Mouse (Mus musculus): ENCODE results near the gene Zfp3.
A peak's percentile ranks its signal among the peaks of the same experiment; 100 is the strongest.
"Not testable (repeated sequence)": the region's sequence is repeated elsewhere in the genome, so short reads cannot be mapped to it uniquely, and the experiment has no call there.

The Zfp3 gene

GRCm38 (mm10) chr11:70760446-70760845, 3.6 kb upstream of the Zfp3 start:
- DNase-seq = not testable (repeated sequence)

GRCm38 (mm10) chr11:70762641-70763040, 1.4 kb upstream of the Zfp3 start:
- no peak for DNase-seq

DNA sequence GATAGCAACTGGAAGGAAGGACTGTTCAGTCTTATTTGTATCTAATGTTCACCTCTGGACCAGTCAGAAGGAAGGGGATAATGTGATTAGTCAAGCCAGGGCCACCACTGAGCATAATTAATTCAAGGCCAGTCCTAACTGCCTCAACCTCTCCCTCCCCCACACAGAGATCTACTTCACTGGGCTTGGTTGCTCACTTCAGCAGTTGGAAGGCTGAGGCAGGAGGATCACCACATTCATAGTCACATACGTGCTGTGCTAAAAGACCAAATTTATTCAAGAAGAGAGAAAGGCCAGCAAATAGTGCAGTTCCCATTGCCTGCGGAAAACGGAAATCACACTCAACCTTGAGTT, 450 bp upstream of the Zfp3 start:
- DNase-seq = no peak

GRCm38 (mm10) chr11:70765776-70766445, 1.9 kb downstream of the Zfp3 start:
- no peak for DNase-seq

DNA sequence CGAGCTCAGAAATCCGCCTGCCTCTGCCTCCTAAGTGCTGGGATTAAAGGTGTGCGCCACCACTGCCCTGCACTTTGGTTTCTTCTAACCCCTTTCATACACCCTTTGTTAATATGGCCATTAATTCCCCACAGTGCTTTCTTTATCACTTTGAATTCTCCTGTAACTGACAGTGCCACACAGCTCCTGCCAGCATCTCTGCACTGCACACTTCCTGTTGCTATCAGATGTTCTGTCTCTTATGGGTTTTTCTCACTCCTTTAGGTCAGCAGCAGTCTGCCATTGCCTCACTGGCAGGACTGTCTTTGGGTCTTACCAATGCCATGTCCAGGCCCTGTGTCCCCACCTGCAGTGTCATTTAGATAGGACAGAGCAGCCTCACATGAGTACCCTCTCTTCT, 6.8 kb downstream of the Zfp3 start:
- no peak for DNase-seq

DNA sequence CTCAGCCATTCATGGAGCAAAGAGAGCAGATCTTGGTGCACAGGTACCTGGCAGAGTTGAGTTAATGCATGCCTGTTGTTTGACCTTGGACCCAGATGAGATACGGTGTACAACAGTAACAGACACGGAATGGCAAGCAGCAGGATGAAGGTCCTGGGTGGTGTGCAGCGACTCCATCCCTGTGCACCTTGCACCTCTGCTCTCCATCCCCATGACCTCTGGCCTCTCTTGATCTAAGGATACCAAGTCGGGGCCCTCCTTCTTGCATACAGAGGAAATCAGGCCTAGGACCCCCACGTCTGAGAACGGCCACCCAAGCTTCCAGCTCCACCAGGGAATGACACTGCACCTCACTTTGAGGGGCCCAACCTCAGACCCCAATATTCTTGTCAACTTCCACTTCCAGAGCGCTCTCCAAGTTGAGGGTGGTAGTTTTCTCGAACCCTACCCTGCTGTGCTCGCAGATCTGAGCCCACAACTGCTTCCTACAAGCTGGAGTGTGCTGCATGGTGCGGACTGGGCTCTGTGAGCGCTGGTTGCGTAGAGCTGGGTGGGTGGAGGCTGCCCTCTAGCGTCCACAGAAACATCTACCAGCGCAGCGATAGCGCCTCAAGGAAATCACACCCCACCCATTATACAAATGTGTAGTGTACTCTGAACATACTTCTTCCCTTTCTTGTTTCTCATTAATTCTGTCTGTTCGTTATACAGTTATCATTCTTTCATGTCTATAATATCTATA, 13.0 kb downstream of the Zfp3 start:
- peak; percentile 78 for DNase-seq

- DNase-seq = no peak
Measured at GRCm38 (mm10) chr11:70777634-70778033, 13.6 kb downstream of the Zfp3 start.

DNA sequence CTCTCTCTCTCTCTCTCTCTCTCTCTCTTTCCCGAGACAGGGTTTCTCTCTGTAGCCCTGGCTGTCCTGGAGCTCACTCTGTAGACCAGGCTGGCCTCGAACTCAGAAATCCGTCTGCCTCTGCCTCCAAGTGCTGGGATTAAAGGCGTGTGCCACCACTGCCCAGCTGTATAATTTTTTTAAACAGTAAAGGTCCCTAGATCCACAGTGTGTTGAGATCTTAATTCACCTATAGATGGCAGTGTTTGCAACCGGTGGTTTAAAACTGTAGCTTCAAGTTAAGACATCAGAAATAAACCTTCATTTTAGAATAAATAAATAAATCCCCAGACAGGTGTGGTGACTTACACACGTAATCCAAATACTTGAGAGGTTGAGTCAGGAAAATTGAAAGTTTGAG, 14.0 kb downstream of the Zfp3 start:
- DNase-seq = not testable (repeated sequence)

- DNase-seq = no peak
Measured at GRCm38 (mm10) chr11:70785908-70786307, 21.9 kb downstream of the Zfp3 start.

DNA sequence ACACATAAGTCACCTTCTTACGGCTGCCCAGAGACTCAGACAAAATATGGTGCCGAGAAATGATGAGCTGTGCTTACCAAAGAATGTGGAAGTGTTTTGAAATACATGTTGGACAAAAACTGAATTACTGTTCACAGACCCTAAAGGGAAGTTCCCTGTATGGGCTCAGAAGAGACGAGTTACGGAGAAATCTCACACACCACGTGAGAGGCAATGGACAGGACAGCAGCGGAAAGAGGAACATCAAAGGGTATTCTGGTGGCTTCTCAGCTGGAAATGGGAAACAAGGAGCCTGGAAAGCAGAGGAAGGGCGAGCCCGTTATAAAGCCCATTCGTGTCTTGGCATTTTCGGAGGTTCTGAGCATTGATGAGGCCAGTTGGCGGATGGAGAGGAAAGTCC, 23.0 kb downstream of the Zfp3 start:
- no peak for DNase-seq

DNA sequence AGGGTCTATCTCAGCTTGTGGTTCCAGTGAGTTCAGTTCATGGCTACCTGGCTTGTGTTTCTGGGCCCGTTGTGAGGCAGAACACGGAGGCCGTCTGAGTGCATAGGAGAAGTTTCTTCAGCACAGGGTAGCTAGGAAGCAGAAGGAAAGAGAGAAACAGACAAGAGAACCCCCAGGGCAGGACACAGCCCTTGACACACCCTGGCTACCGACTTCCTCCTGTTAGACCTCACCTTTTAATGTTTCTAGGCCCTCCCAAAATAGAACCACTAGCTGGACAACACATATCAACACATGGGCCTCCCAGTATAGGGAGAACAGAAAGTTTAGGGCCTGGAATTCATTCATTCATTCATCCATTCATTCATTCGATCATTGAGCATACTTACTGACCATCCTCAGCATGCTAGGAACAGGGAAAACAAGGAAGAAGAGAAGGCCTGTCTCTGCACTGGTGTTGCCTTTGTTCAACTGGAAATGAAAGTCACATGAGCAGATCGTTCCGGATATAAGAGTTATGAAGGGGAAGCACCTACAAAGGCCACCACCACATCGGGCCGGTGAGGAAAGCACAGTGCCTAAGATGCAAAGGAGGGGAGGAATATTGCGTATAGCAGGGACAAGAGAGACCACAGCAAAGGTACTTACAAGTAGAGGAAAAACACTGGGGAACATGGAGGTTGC, 25.1 kb downstream of the Zfp3 start:
- no peak for DNase-seq

DNA sequence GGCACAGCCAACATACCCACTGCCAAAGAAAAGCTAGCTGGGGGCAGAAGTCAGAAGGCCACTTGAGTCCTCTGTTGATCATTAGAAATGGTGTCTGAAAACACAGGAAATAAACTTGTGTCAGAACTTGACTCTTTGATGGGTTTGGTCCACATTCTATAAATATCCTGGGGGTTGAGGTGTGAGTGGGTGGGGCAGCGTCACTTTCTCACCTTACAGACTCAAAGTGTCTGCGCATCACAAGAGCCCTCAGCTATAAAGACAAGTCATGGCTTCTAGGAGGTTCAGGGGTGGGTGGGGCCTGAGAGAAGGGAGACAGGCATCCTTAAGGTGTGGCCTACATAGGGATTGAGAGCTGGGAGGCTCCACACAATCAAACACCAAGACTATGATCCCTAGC, 26.4 kb downstream of the Zfp3 start:
- no peak for DNase-seq

GRCm38 (mm10) chr11:70790874-70791551, 27.0 kb downstream of the Zfp3 start:
- DNase-seq = no peak

DNA sequence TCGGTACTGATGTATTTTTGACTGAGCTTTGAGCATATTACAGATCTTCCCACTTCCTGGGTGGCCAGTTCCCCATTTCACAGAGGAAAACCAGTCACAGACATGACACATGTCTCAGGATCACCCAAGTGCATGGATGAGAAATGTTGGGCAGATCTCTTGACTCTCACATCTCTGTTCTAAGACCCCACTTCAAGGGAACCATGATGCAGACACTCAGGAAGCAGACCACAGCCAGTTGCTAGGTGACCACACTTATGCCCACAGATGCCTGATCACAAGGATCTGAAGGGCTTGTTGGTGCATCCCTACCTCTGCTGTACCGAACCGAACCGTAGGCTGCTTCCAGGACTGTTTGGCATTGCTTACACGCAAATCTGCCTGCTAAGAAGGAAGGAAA, 27.7 kb downstream of the Zfp3 start:
- no peak for DNase-seq

- DNase-seq = no peak
Measured at GRCm38 (mm10) chr11:70792409-70792808, 28.4 kb downstream of the Zfp3 start.

GRCm38 (mm10) chr11:70802208-70802864, 38.3 kb downstream of the Zfp3 start:
- DNase-seq = no peak

- no peak for DNase-seq
Measured at GRCm38 (mm10) chr11:70802865-70803261, 38.9 kb downstream of the Zfp3 start.

DNA sequence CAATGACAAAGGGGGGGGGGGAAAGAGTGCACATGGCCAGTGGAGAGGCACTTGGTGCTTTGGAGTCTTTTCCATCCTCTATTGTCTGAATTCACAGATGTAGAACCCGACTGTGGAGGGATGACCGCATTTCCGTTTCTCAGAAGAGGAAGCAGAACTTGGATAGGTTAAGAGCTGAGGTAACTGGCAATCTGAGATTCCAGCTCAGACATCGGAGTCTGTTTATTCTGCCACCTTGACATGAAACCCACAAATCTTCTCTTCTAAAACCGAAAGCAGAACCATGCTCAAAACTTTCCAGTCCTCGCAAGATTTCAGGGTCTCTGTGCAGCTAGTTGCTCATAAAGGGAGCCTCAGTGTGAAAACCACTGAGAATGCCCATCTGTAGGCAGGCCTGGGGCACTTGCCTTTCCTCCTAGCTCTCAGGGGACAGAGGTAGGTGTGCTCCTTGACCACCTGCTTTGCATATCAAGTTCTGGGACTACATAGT, 39.7 kb downstream of the Zfp3 start:
- no peak for DNase-seq

- no peak for DNase-seq
Measured at GRCm38 (mm10) chr11:70804395-70804794, 40.4 kb downstream of the Zfp3 start.

DNA sequence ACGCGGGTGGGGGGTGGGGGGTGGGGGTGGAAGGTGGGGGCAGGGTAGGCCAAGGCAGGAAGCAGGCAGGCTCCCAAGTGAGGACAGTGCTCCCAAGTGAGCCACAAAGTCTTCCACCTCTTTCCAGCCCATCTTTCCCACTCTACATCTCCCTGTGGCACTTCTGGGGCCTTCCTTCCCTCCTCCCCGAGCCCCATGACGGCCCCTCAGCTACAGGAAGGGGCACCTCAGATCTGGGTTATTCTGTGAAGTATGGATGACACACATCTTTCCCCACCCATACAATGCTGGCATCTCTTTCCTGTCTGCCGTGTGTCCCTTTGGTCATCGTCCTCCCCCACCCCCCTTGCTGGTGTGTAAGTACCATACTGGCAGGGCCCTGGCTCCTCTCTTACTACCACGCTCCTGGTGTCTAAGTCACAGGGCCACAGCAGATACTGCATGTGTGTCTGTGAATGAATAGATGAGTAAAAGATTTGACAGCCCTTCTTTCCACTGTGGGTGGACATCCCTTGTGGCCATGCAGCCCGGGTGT, 41.7 kb downstream of the Zfp3 start:
- no peak for DNase-seq

DNA sequence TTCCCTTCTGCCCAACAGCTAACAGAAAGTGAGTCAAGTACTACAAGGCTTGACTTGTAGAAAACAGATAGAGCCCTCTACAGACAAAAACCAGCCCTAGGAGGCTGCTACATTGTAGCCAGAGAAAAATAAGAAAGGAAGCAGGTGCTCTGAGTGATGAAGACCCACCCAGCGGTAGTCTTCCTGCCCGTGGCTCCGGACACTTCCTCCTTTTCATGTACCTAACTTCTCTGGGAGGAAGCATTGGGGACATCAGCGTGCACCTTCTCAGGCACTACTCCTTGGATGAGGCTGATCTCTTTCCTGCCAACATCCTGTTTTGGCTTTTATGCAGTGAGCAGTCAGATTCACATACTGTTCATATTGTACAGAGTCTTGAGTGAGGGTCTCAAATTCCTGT, 42.7 kb downstream of the Zfp3 start:
- no peak for DNase-seq

GRCm38 (mm10) chr11:70807630-70808029, 43.6 kb downstream of the Zfp3 start:
- DNase-seq = no peak

DNA sequence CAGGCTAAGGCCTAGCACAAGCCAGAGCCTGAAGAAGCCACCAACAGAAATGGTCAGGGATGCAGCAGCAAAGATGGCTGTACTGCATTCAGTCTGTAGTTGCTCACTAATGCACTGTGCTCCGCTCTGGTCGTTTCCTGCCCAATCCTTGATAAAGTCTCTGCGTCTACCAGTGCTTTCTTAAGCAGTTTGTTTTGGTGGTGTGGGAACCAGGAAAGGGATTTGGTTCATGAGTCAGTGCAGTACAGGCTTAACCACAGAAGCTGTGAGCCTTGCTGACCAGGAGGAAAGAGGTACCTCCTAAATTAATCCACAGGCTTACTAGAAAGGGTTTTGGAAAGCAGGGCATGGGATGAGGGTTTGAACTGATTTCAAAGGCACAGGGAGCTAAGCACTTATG, 44.1 kb downstream of the Zfp3 start:
- no peak for DNase-seq

All from right cerebral cortex, postnatal 14 days (tissue).